Mouse (Mus musculus) CH12.LX (cell line): ENCODE measurements around the gene Mical3. TPM values are rescaled to one million over a fixed set of nuclear protein-coding genes. Genes with fewer than 3 reads are reported as not detected.

ENCODE experiments used
- DNase-seq: peaks from one replicate; pipeline ENCODE4 v3.0.0-alpha.2; 2013; ENCODE audit errors: extremely low read depth
- H3K27ac ChIP-seq: 2 replicates; pipeline ENCODE4 v1.5.1; 2012; ENCODE audit warnings: low read depth, mild to moderate bottlenecking, control low read depth, moderate library complexity; ENCODE audit not compliant: insufficient read depth
- H3K27me3 ChIP-seq: replicated peaks from 2 replicates; pipeline ENCODE3; 2012; ENCODE audit warnings: inconsistent platforms
- H3K36me3 ChIP-seq, 2 experiments: replicated peaks in 1 of 2; 2 replicates each; pipeline versions ENCODE3 to v1.6.1; 2012; ENCODE audit warnings: inconsistent platforms in 1 of 2, low read length in 1 of 2, mild to moderate bottlenecking in 1 of 2, mixed read lengths in 1 of 2, moderate library complexity in 1 of 2; ENCODE audit not compliant: control insufficient read depth in 1 of 2, insufficient read depth in 1 of 2
- H3K4me1 ChIP-seq, 2 experiments: 2 replicates each; pipeline ENCODE4 v1.6.1; 2012; ENCODE audit warnings: inconsistent platforms in 1 of 2, moderate library complexity in 1 of 2; ENCODE audit not compliant: insufficient read depth in 2 of 2, control insufficient read depth in 1 of 2
- H3K4me2 ChIP-seq: 2 replicates; pipeline ENCODE4 v1.6.1; 2012; ENCODE audit warnings: low read depth, mild to moderate bottlenecking, control low read depth; ENCODE audit not compliant: poor library complexity, insufficient read depth, severe bottlenecking
- H3K4me3 ChIP-seq, 3 experiments: fragments of 150-350 bp in 1 of 3; sonication (generic) in 1 of 3; replicated peaks in 1 of 3; 2 replicates each; pipeline versions ENCODE3 to v1.5.1; 2011 to 2012; ENCODE audit warnings: low read depth in 2 of 3, low read length in 2 of 3, mild to moderate bottlenecking in 2 of 3, moderate library complexity in 2 of 3, control low read depth in 1 of 3, improper control_type of control experiment in 1 of 3, inconsistent platforms in 1 of 3, mixed read lengths in 1 of 3; ENCODE audit not compliant: poor library complexity in 1 of 3
- H3K79me2 ChIP-seq: replicated peaks from 2 replicates; pipeline ENCODE4 v1.6.1; 2012; ENCODE audit warnings: mild to moderate bottlenecking, moderate library complexity; ENCODE audit not compliant: control insufficient read depth, poor library complexity, insufficient read depth, severe bottlenecking; ENCODE audit errors: extremely low read depth
- H3K9ac ChIP-seq: 2 replicates; pipeline ENCODE4 v1.6.1; 2012; ENCODE audit warnings: low read depth, mild to moderate bottlenecking, control low read depth, moderate library complexity; ENCODE audit not compliant: insufficient read depth
- H3K9me3 ChIP-seq: replicated peaks from 2 replicates; pipeline ENCODE3; 2012; ENCODE audit warnings: low read length, inconsistent platforms, mixed read lengths
- BHLHE40 ChIP-seq: IDR thresholded peaks from 2 replicates; pipeline ENCODE4 v1.6.1; 2011; ENCODE audit warnings: mild to moderate bottlenecking, low read depth, low read length, improper control_type of control experiment
- CHD1 ChIP-seq: IDR thresholded peaks from 2 replicates; pipeline ENCODE4 v1.6.1; 2012; ENCODE audit warnings: low read depth, low read length, improper control_type of control experiment, inconsistent platforms
- CHD2 ChIP-seq: IDR thresholded peaks from 2 replicates; pipeline ENCODE4 v1.6.1; 2011; ENCODE audit warnings: low read length, improper control_type of control experiment
- CTCF ChIP-seq, 2 experiments: IDR thresholded peaks in 1 of 2; conservative IDR thresholded peaks in 1 of 2; 2 replicates each; pipeline ENCODE4 v1.5.1; 2011 to 2012; ENCODE audit warnings: low read depth in 2 of 2, low read length in 2 of 2, improper control_type of control experiment in 1 of 2, inconsistent platforms in 1 of 2, mild to moderate bottlenecking in 1 of 2, moderate library complexity in 1 of 2
- E2F4 ChIP-seq: IDR thresholded peaks from 2 replicates; pipeline ENCODE4 v1.6.1; 2011; ENCODE audit warnings: low read depth, low read length, improper control_type of control experiment; ENCODE audit not compliant: insufficient replicate concordance
- ELF1 ChIP-seq: IDR thresholded peaks from 2 replicates; pipeline ENCODE4 v1.6.1; 2014; ENCODE audit warnings: low read depth, mild to moderate bottlenecking, inconsistent platforms, low read length, improper control_type of control experiment
- EP300 ChIP-seq: IDR thresholded peaks from 2 replicates; pipeline ENCODE4 v1.6.1; 2011; ENCODE audit warnings: low read length, improper control_type of control experiment
- ETS1 ChIP-seq: conservative IDR thresholded peaks from 2 replicates; pipeline ENCODE4 v1.6.1; 2012; ENCODE audit warnings: low read depth, mild to moderate bottlenecking, inconsistent platforms, low read length, improper control_type of control experiment, moderate library complexity
- GABPA ChIP-seq: IDR thresholded peaks from 2 replicates; pipeline ENCODE4 v1.6.1; 2012; ENCODE audit warnings: low read depth, low read length, improper control_type of control experiment, inconsistent platforms; ENCODE audit not compliant: insufficient replicate concordance
- HCFC1 ChIP-seq: IDR thresholded peaks from 2 replicates; pipeline ENCODE4 v1.6.1; 2012; ENCODE audit warnings: low read depth, mild to moderate bottlenecking, inconsistent platforms, low read length, improper control_type of control experiment
- IRF4 ChIP-seq: IDR thresholded peaks from 2 replicates; pipeline ENCODE4 v1.6.1; 2014; ENCODE audit warnings: low read depth, mild to moderate bottlenecking, inconsistent platforms, low read length, improper control_type of control experiment
- JUN ChIP-seq: IDR thresholded peaks from 2 replicates; pipeline ENCODE4 v1.6.1; 2011; ENCODE audit warnings: low read depth, mild to moderate bottlenecking, low read length, improper control_type of control experiment, moderate library complexity; ENCODE audit not compliant: insufficient read depth
- JUND ChIP-seq: conservative IDR thresholded peaks from 2 replicates; pipeline ENCODE4 v1.6.1; 2011; ENCODE audit warnings: low read depth, low read length, improper control_type of control experiment
- KAT2A ChIP-seq: IDR thresholded peaks from 2 replicates; pipeline ENCODE4 v1.6.1; 2012; ENCODE audit warnings: low read length, improper control_type of control experiment, inconsistent platforms; ENCODE audit not compliant: insufficient replicate concordance
- MAFK ChIP-seq: IDR thresholded peaks from 2 replicates; pipeline ENCODE4 v1.6.1; 2011; ENCODE audit warnings: low read length, improper control_type of control experiment; ENCODE audit not compliant: insufficient replicate concordance
- MAX ChIP-seq: IDR thresholded peaks from 2 replicates; pipeline ENCODE4 v1.6.1; 2011; ENCODE audit warnings: low read length, improper control_type of control experiment
- MAZ ChIP-seq: IDR thresholded peaks from 2 replicates; pipeline ENCODE4 v1.6.1; 2012; ENCODE audit warnings: low read depth, mild to moderate bottlenecking, inconsistent platforms, low read length, improper control_type of control experiment, moderate library complexity
- MEF2A ChIP-seq: IDR thresholded peaks from 2 replicates; pipeline ENCODE4 v1.6.1; 2014; ENCODE audit warnings: low read depth, mild to moderate bottlenecking, inconsistent platforms, low read length, improper control_type of control experiment, borderline replicate concordance
- MXI1 ChIP-seq: IDR thresholded peaks from 2 replicates; pipeline ENCODE4 v1.6.1; 2011; ENCODE audit warnings: mild to moderate bottlenecking, low read depth, low read length, improper control_type of control experiment
- MYC ChIP-seq: IDR thresholded peaks from 2 replicates; pipeline ENCODE4 v1.6.1; 2011; ENCODE audit warnings: low read depth, mild to moderate bottlenecking, improper control_type of control experiment, low read length
- NELFE ChIP-seq: IDR thresholded peaks from 2 replicates; pipeline ENCODE4 v1.6.1; 2011; ENCODE audit warnings: low read depth, low read length, improper control_type of control experiment
- NRF1 ChIP-seq: IDR thresholded peaks from 2 replicates; pipeline ENCODE4 v1.6.1; 2014; ENCODE audit warnings: low read depth, mild to moderate bottlenecking, inconsistent platforms, low read length, improper control_type of control experiment, moderate library complexity
- PAX5 ChIP-seq: IDR thresholded peaks from 2 replicates; pipeline ENCODE4 v1.6.1; 2012; ENCODE audit warnings: low read length, inconsistent platforms, mixed read lengths
- POLR2A ChIP-seq: IDR thresholded peaks from 2 replicates; pipeline ENCODE4 v1.6.1; 2011; ENCODE audit warnings: low read depth, mild to moderate bottlenecking, improper control_type of control experiment, low read length
- POLR2AphosphoS2 ChIP-seq: IDR thresholded peaks from 2 replicates; pipeline ENCODE4 v1.6.1; 2011; ENCODE audit warnings: low read depth, low read length, improper control_type of control experiment
- RAD21 ChIP-seq: IDR thresholded peaks from 2 replicates; pipeline ENCODE4 v1.6.1; 2011; ENCODE audit warnings: low read depth, mild to moderate bottlenecking, low read length, improper control_type of control experiment, moderate library complexity
- RCOR1 ChIP-seq: conservative IDR thresholded peaks from 2 replicates; pipeline ENCODE4 v1.6.1; 2012; ENCODE audit warnings: low read depth, mild to moderate bottlenecking, inconsistent platforms, low read length, improper control_type of control experiment
- SIN3A ChIP-seq: IDR thresholded peaks from 2 replicates; pipeline ENCODE4 v1.6.1; 2012; ENCODE audit warnings: low read length, improper control_type of control experiment, inconsistent platforms
- SMC3 ChIP-seq: IDR thresholded peaks from 2 replicates; pipeline ENCODE4 v1.6.1; 2011; ENCODE audit warnings: low read depth, low read length, improper control_type of control experiment
- TBP ChIP-seq: conservative IDR thresholded peaks from 2 replicates; pipeline ENCODE4 v1.6.1; 2011; ENCODE audit warnings: low read depth, low read length, improper control_type of control experiment
- TCF12 ChIP-seq: IDR thresholded peaks from 2 replicates; pipeline ENCODE4 v1.6.1; 2014; ENCODE audit warnings: low read depth, mild to moderate bottlenecking, inconsistent platforms, low read length, improper control_type of control experiment
- UBTF ChIP-seq: IDR thresholded peaks from 2 replicates; pipeline ENCODE4 v1.6.1; 2012; ENCODE audit warnings: low read depth, mild to moderate bottlenecking, inconsistent platforms, low read length, improper control_type of control experiment, moderate library complexity
- USF1 ChIP-seq: IDR thresholded peaks from 2 replicates; pipeline ENCODE4 v1.6.1; 2014; ENCODE audit warnings: low read depth, mild to moderate bottlenecking, inconsistent platforms, low read length, improper control_type of control experiment
- USF2 ChIP-seq: conservative IDR thresholded peaks from 2 replicates; pipeline ENCODE4 v1.6.1; 2011; ENCODE audit warnings: low read depth, low read length, improper control_type of control experiment
- ZC3H11A ChIP-seq: IDR thresholded peaks from 2 replicates; pipeline ENCODE4 v1.6.1; 2012; ENCODE audit warnings: low read depth, mild to moderate bottlenecking, inconsistent platforms, low read length, improper control_type of control experiment
- ZKSCAN1 ChIP-seq: IDR thresholded peaks from 2 replicates; pipeline ENCODE4 v1.6.1; 2012; ENCODE audit warnings: low read depth, inconsistent platforms, low read length, improper control_type of control experiment, borderline replicate concordance
- ZMIZ1 ChIP-seq: IDR thresholded peaks from 2 replicates; pipeline ENCODE4 v1.6.1; 2012; ENCODE audit warnings: low read depth, mild to moderate bottlenecking, inconsistent platforms, low read length, improper control_type of control experiment
- ZNF384 ChIP-seq: IDR thresholded peaks from 2 replicates; pipeline ENCODE4 v1.6.1; 2012; ENCODE audit warnings: low read depth, low read length, improper control_type of control experiment, inconsistent platforms
- dilution Hi-C: fragments of 300-500 bp; cut with MboI; formaldehyde crosslinking; loops from 2 replicates; pipeline ENCODE4 v1.14.3; 2020; ENCODE audit warnings: low sequenced_read_pairs; ENCODE audit not compliant: extremely low pct_unique_long_range_greater_than_20kb, extremely low pct_ligation_motif_present
- in situ Hi-C: fragments of 300-500 bp; cut with MboI; formaldehyde crosslinking; loops from 3 replicates; pipeline ENCODE4 v1.14.3; 2019; ENCODE audit warnings: low sequenced_read_pairs, low pct_ligation_motif_present, low pct_unique_long_range_greater_than_20kb, mixed read lengths
- polyA plus RNA-seq: library from polyadenylated mRNA; unstranded; fragments of >175 nt; gene quantifications from 2 replicates; pipeline ENCODE4 v1.2.1, GENCODE M21; 2012; ENCODE audit warnings: low read depth; ENCODE audit not compliant: insufficient read length
- total RNA-seq, 2 experiments: library from RNA; depleted of rRNA; stranded (reverse); fragments of 300-350 nt in 1 of 2; fragments of >200 nt in 1 of 2; gene quantifications; 2 replicates each; pipeline ENCODE4 v1.2.3; 2012 to 2014

The Mical3 gene
- total and polyA plus RNA-seq, 3 experiments: 10.2 to 56.3 (median 26.8) TPM

- dilution Hi-C loops: no loop called here
- H3K27me3 ChIP-seq: no peaks in the 10 kb centered on the region
- DNase-seq: peak; percentile 61
- H3K27ac ChIP-seq: peak overlapping the region; percentile 62; the same call in 1 of the 2 replicates
- H3K4me1 ChIP-seq: peaks cover 7 to 45% of the 10 kb centered on the region in 2 experiments
- H3K36me3 ChIP-seq: peaks cover 6 to 11% of the 10 kb centered on the region in 2 experiments
- no peaks in the 10 kb centered on the region; the same call in 1 of the 2 replicates for H3K79me2 ChIP-seq
- peak overlapping the region in 1 of 3 experiments; percentile 19 for H3K4me3 ChIP-seq
- peak overlapping the region; percentile 55 for H3K9ac ChIP-seq
- peaks cover 7% of the 10 kb centered on the region for H3K9me3 ChIP-seq
- in situ Hi-C loops: no loop called here
- peak; percentile 55; the same call in 1 of the 2 replicates for TF ChIP-seq SIN3A
- TF ChIP-seq RAD21: no peak
- no peak for TF ChIP-seq TBP
- TF ChIP-seq MAFK: no peak
- no peak for TF ChIP-seq HCFC1
- peak; percentile 45; the same call in 1 of the 2 replicates for TF ChIP-seq BHLHE40
- TF ChIP-seq IRF4: 0 out of 2 replicates have a peak, but pooled peaks have one; percentile 19
- no peak for TF ChIP-seq USF2
- TF ChIP-seq TCF12: peak; percentile 47; the same call in 1 of the 2 replicates
- no peak for TF ChIP-seq PAX5
- TF ChIP-seq MEF2A: peak; percentile 94
- TF ChIP-seq MAZ: no peak
- no peak for TF ChIP-seq CTCF (conservative IDR thresholded peaks at IDR 0.05 in 1 of 2, IDR thresholded peaks at IDR 0.05 in 1 of 2; ENCODE audit: low read depth in 2 of 2, low read length in 2 of 2)
- no peak for TF ChIP-seq ZKSCAN1
- TF ChIP-seq POLR2AphosphoS2: no peak
- no peak for TF ChIP-seq GABPA
- TF ChIP-seq MAX: no peak
- TF ChIP-seq EP300: no peak
- no peak for TF ChIP-seq JUND
- no peak for TF ChIP-seq UBTF
- no peak for TF ChIP-seq CHD1
- TF ChIP-seq MXI1: no peak; the same call in 1 of the 2 replicates
- no peak for TF ChIP-seq POLR2A
- TF ChIP-seq NELFE: no peak
- TF ChIP-seq ZNF384: no peak
- TF ChIP-seq SMC3: no peak
- no peak for TF ChIP-seq NRF1
- TF ChIP-seq JUN: no peak
- no peak for TF ChIP-seq RCOR1
- TF ChIP-seq E2F4: 0 out of 2 replicates have a peak, but pooled peaks have one; percentile 17
- peak; percentile 36; the same call in 1 of the 2 replicates for TF ChIP-seq ELF1
- TF ChIP-seq ZMIZ1: peak; percentile 26; the same call in 1 of the 2 replicates
- TF ChIP-seq ETS1: peak; percentile 42; the same call in 1 of the 2 replicates
- no peak for TF ChIP-seq MYC
- no peak for TF ChIP-seq KAT2A
- no peak for TF ChIP-seq ZC3H11A
- TF ChIP-seq USF1: no peak
- TF ChIP-seq CHD2: no peak
- H3K4me2 ChIP-seq: peak overlapping the region; percentile 94
These were observed 19.2 kb downstream of the Mical3 start for GRCm38 (mm10) chr6:121111448-121112055.
